Mouse (Mus musculus) spleen, adult 2 months (tissue): ENCODE measurements around the gene Tgfbr3. TPM values are rescaled to one million over a fixed set of nuclear protein-coding genes. Genes with fewer than 3 reads are reported as not detected.

Experiments used
- DNase-seq, 2 experiments: peaks; one replicate each; pipeline versions ENCODE4 v3.0.0 to v3.0.0-alpha.2; 2012 to 2021; ENCODE audit warnings: low spot score in 2 of 2, low read depth in 1 of 2
- H3K27ac ChIP-seq: fragments of 200-500 bp; 2 replicates; pipeline ENCODE4 v1.5.1; 2012; ENCODE audit warnings: low read length, inconsistent platforms; ENCODE audit not compliant: insufficient read depth
- H3K27me3 ChIP-seq: fragments of 200-500 bp; 2 replicates; pipeline ENCODE4 v1.6.1; 2012; ENCODE audit warnings: mild to moderate bottlenecking, moderate library complexity, low read length, inconsistent platforms; ENCODE audit not compliant: control insufficient read depth, insufficient read depth
- H3K36me3 ChIP-seq: fragments of 200-500 bp; 2 replicates; pipeline ENCODE4 v1.6.1; 2012; ENCODE audit warnings: mild to moderate bottlenecking, low read length, inconsistent platforms; ENCODE audit not compliant: control insufficient read depth, insufficient read depth
- H3K4me1 ChIP-seq: fragments of 200-500 bp; 2 replicates; pipeline ENCODE4 v1.6.1; 2011; ENCODE audit warnings: inconsistent platforms; ENCODE audit not compliant: control insufficient read depth, insufficient read depth, insufficient read length
- H3K4me3 ChIP-seq: fragments of 200-500 bp; 2 replicates; pipeline ENCODE4 v1.5.1; 2011; ENCODE audit warnings: mild to moderate bottlenecking, inconsistent platforms; ENCODE audit not compliant: insufficient read depth, insufficient read length; ENCODE audit errors: extremely low read depth
- CTCF ChIP-seq: fragments of 200-500 bp; IDR thresholded peaks from 2 replicates; pipeline ENCODE4 v1.5.1; 2011; ENCODE audit warnings: mild to moderate bottlenecking, inconsistent platforms; ENCODE audit not compliant: insufficient read depth, insufficient read length, insufficient replicate concordance; ENCODE audit errors: extremely low read depth
- POLR2A ChIP-seq: fragments of 200-500 bp; IDR thresholded peaks from 2 replicates; pipeline ENCODE4 v1.6.1; 2011; ENCODE audit warnings: low read depth, low read length, inconsistent platforms
- WGBS: fragments of 180-500 bp; shearing (Covaris S2); methylation state at CpG from one replicate; pipeline ENCODE4 v1.1.7; 2018; 5-methylcytosine and 5-hydroxymethylcytosine counted together
- polyA plus RNA-seq: library from polyadenylated mRNA; depleted of rRNA; stranded (reverse); fragments of >200 nt; gene quantifications from 2 replicates; pipeline ENCODE4 v1.2.3, GENCODE M21; 2012

Gene Tgfbr3
- polyA plus RNA-seq, 1 experiment, result 20.5 TPM

- DNase-seq, result no peak
- TF ChIP-seq CTCF, result no peak
- TF ChIP-seq POLR2A, result no peak
- peaks cover 30% of the 10 kb centered on the region for H3K4me1 ChIP-seq
- no peaks in the 10 kb centered on the region for H3K36me3 ChIP-seq
- no peaks in the 10 kb centered on the region for H3K27me3 ChIP-seq
- H3K27ac ChIP-seq, result 0 out of 2 replicates have a peak overlapping the region, but pooled peaks have one; percentile 5
- no peak overlapping the region for H3K4me3 ChIP-seq
- 69% methylated on average over 9 of the region's 9 CpGs for WGBS
Observed at GRCm38 (mm10) chr5:107223029-107223428, 66.4 kb downstream of the Tgfbr3 start.

GRCm38 (mm10) chr5:107222670-107223005 lies 66.8 kb downstream of the Tgfbr3 start:
- no peaks in the 10 kb centered on the region for H3K27me3 ChIP-seq
- H3K4me3 ChIP-seq, result no peak overlapping the region
- H3K4me1 ChIP-seq, result peaks cover 30% of the 10 kb centered on the region
- H3K36me3 ChIP-seq, result no peaks in the 10 kb centered on the region
- H3K27ac ChIP-seq, result no peak overlapping the region
- no peak for TF ChIP-seq CTCF
- no peak for TF ChIP-seq POLR2A
- DNase-seq, result no peak
- WGBS, result 80% methylated on average over 1 of the region's 1 CpGs

- 74% methylated on average over 17 of the region's 17 CpGs for WGBS
Observed at GRCm38 (mm10) chr5:107221892-107222669, 67.3 kb downstream of the Tgfbr3 start.

GRCm38 (mm10) chr5:107220936-107221335 lies 68.5 kb downstream of the Tgfbr3 start:
- TF ChIP-seq POLR2A, result no peak
- no peak for TF ChIP-seq CTCF
- no peak overlapping the region for H3K27ac ChIP-seq
- no peak overlapping the region for H3K4me3 ChIP-seq
- WGBS, result 88% methylated on average over 5 of the region's 5 CpGs
- H3K27me3 ChIP-seq, result no peaks in the 10 kb centered on the region
- DNase-seq, result no peak
- peaks cover 30% of the 10 kb centered on the region for H3K4me1 ChIP-seq
- no peaks in the 10 kb centered on the region for H3K36me3 ChIP-seq

More at GRCm38 (mm10) chr5:107221892-107222669, 67.3 kb downstream of the Tgfbr3 start:
- no peak for TF ChIP-seq POLR2A
- Histone ChIP-seq H3K36me3 (no peaks in the 10 kb centered on the region), H3K27ac (no peak overlapping the region), H3K4me3 (no peak overlapping the region), H3K27me3 (no peaks in the 10 kb centered on the region), H3K4me1 (peaks cover 30% of the 10 kb centered on the region)
- DNase-seq, result no peak

GRCm38 (mm10) chr5:107219883-107220282 lies 69.5 kb downstream of the Tgfbr3 start:
- Histone ChIP-seq H3K36me3 (no peaks in the 10 kb centered on the region), H3K27ac (no peak overlapping the region), H3K27me3 (no peaks in the 10 kb centered on the region), H3K4me3 (no peak overlapping the region), H3K4me1 (peaks cover 20% of the 10 kb centered on the region)
- no peak for DNase-seq
- TF ChIP-seq POLR2A, result no peak
- no peak for TF ChIP-seq CTCF
- WGBS, result 85% methylated on average over 6 of the region's 6 CpGs

GRCm38 (mm10) chr5:107219318-107219717 lies 70.1 kb downstream of the Tgfbr3 start:
- Histone ChIP-seq H3K27ac (no peak overlapping the region), H3K36me3 (no peaks in the 10 kb centered on the region), H3K4me1 (peaks cover 16% of the 10 kb centered on the region), H3K4me3 (no peak overlapping the region), H3K27me3 (no peaks in the 10 kb centered on the region)
- DNase-seq, result no peak
- TF ChIP-seq POLR2A (no peak), CTCF (no peak)
- WGBS, result 79% methylated on average over 6 of the region's 6 CpGs

GRCm38 (mm10) chr5:107218594-107218993 lies 70.8 kb downstream of the Tgfbr3 start:
- H3K4me1 ChIP-seq, result peaks cover 10% of the 10 kb centered on the region
- H3K27me3 ChIP-seq, result no peaks in the 10 kb centered on the region
- 82% methylated on average over 3 of the region's 3 CpGs for WGBS
- no peak overlapping the region for H3K4me3 ChIP-seq
- H3K27ac ChIP-seq, result no peak overlapping the region
- no peak for TF ChIP-seq CTCF
- no peak for TF ChIP-seq POLR2A
- no peak for DNase-seq
- no peaks in the 10 kb centered on the region for H3K36me3 ChIP-seq
